Mouse (Mus musculus): ENCODE measurements around the gene Cubn. TPM values are rescaled to one million over a fixed set of nuclear protein-coding genes. Genes with fewer than 3 reads are reported as not detected.

The Cubn gene
- polyA plus RNA-seq, 1 experiment from 2014 or later = 0.05 TPM

GRCm38 (mm10) chr2:13479165-13479564 lies 12.4 kb downstream of the Cubn start:
- Histone ChIP-seq H3K4me1 (replicated peaks; ENCODE audit: control insufficient read depth, insufficient read depth) (no peaks in the 10 kb centered on the region), H3K36me3 (ENCODE audit: control insufficient read depth, insufficient read depth, low read length) (no peaks in the 10 kb centered on the region), H3K27ac (replicated peaks) (no peak overlapping the region), H3K27me3 (ENCODE audit: control insufficient read depth, insufficient read depth, low read length) (no peaks in the 10 kb centered on the region), H3K9me3 (ENCODE audit: control insufficient read depth, low read length) (no peaks in the 10 kb centered on the region), H3K4me2 (replicated peaks; ENCODE audit: low read depth) (no peak overlapping the region), H3K9ac (ENCODE audit: low read length) (no peak overlapping the region), H3K4me3 (ENCODE audit: low read depth, low read length) (no peak overlapping the region)
- TF ChIP-seq CTCF (IDR thresholded peaks at IDR 0.05; ENCODE audit: low read depth) (no peak), EP300 (optimal IDR thresholded peaks at IDR 0.05) (no peak)
- DNase-seq (ENCODE audit: low spot score) (no peak), ATAC-seq (ENCODE audit: low FRiP score, low TSS enrichment) (no peak)
- 59% methylated on average over 7 of the region's 7 CpGs for WGBS

GRCm38 (mm10) chr2:13470108-13470507 lies 21.5 kb downstream of the Cubn start:
- Histone ChIP-seq H3K9ac (ENCODE audit: low read length) (no peak overlapping the region), H3K9me3 (ENCODE audit: control insufficient read depth, low read length) (no peaks in the 10 kb centered on the region), H3K4me2 (replicated peaks; ENCODE audit: low read depth) (no peak overlapping the region), H3K4me3 (ENCODE audit: low read depth, low read length) (no peak overlapping the region), H3K36me3 (ENCODE audit: control insufficient read depth, insufficient read depth, low read length) (no peaks in the 10 kb centered on the region), H3K4me1 (replicated peaks; ENCODE audit: control insufficient read depth, insufficient read depth) (no peaks in the 10 kb centered on the region), H3K27ac (replicated peaks) (no peak overlapping the region), H3K27me3 (ENCODE audit: control insufficient read depth, insufficient read depth, low read length) (no peaks in the 10 kb centered on the region)
- TF ChIP-seq EP300 (optimal IDR thresholded peaks at IDR 0.05) (no peak), CTCF (IDR thresholded peaks at IDR 0.05; ENCODE audit: low read depth) (no peak)
- ATAC-seq (ENCODE audit: low FRiP score, low TSS enrichment) (no peak), DNase-seq (ENCODE audit: low spot score) (no peak)
- 85% methylated on average over 3 of the region's 3 CpGs for WGBS

- no peaks in the 10 kb centered on the region for H3K9me3 ChIP-seq (ENCODE audit: control insufficient read depth, low read length)
- TF ChIP-seq CTCF (IDR thresholded peaks at IDR 0.05; ENCODE audit: low read depth) (no peak), EP300 (optimal IDR thresholded peaks at IDR 0.05) (no peak)
- no peak overlapping the region for H3K4me3 ChIP-seq (ENCODE audit: low read depth, low read length)
- 81% methylated on average over 4 of the region's 4 CpGs for WGBS
- no peaks in the 10 kb centered on the region for H3K36me3 ChIP-seq (ENCODE audit: control insufficient read depth, insufficient read depth, low read length)
- DNase-seq (ENCODE audit: low spot score) = no peak
- H3K27ac ChIP-seq (replicated peaks) = no peak overlapping the region
- H3K4me2 ChIP-seq (replicated peaks; ENCODE audit: low read depth) = no peak overlapping the region
- no peaks in the 10 kb centered on the region for H3K4me1 ChIP-seq (replicated peaks; ENCODE audit: control insufficient read depth, insufficient read depth)
- no peak overlapping the region for H3K9ac ChIP-seq (ENCODE audit: low read length)
- no peak for ATAC-seq (ENCODE audit: low FRiP score, low TSS enrichment)
- H3K27me3 ChIP-seq (ENCODE audit: control insufficient read depth, insufficient read depth, low read length) = no peaks in the 10 kb centered on the region
Observed at GRCm38 (mm10) chr2:13469641-13470040, 22.0 kb downstream of the Cubn start.

GRCm38 (mm10) chr2:13466685-13467084 lies 24.9 kb downstream of the Cubn start:
- no peak overlapping the region for H3K27ac ChIP-seq (replicated peaks)
- DNase-seq (ENCODE audit: low spot score) (no peak), ATAC-seq (ENCODE audit: low FRiP score, low TSS enrichment) (no peak)
- no peaks in the 10 kb centered on the region for H3K36me3 ChIP-seq (ENCODE audit: control insufficient read depth, insufficient read depth, low read length)
- H3K4me2 ChIP-seq (replicated peaks; ENCODE audit: low read depth) = no peak overlapping the region
- no peak overlapping the region for H3K4me3 ChIP-seq (ENCODE audit: low read depth, low read length)
- no peaks in the 10 kb centered on the region for H3K27me3 ChIP-seq (ENCODE audit: control insufficient read depth, insufficient read depth, low read length)
- H3K9me3 ChIP-seq (ENCODE audit: control insufficient read depth, low read length) = no peaks in the 10 kb centered on the region
- H3K4me1 ChIP-seq (replicated peaks; ENCODE audit: control insufficient read depth, insufficient read depth) = no peaks in the 10 kb centered on the region
- H3K9ac ChIP-seq (ENCODE audit: low read length) = no peak overlapping the region
- no peak for TF ChIP-seq EP300 (optimal IDR thresholded peaks at IDR 0.05)
- TF ChIP-seq CTCF (IDR thresholded peaks at IDR 0.05; ENCODE audit: low read depth) = no peak
- WGBS = 81% methylated on average over 3 of the region's 3 CpGs

GRCm38 (mm10) chr2:13458088-13458487 lies 33.5 kb downstream of the Cubn start:
- H3K4me3 ChIP-seq (ENCODE audit: low read depth, low read length) = no peak overlapping the region
- no peaks in the 10 kb centered on the region for H3K9me3 ChIP-seq (ENCODE audit: control insufficient read depth, low read length)
- no peak for DNase-seq (ENCODE audit: low spot score)
- no peak overlapping the region for H3K4me2 ChIP-seq (replicated peaks; ENCODE audit: low read depth)
- H3K4me1 ChIP-seq (replicated peaks; ENCODE audit: control insufficient read depth, insufficient read depth) = no peaks in the 10 kb centered on the region
- ATAC-seq (ENCODE audit: low FRiP score, low TSS enrichment) = no peak
- no peak overlapping the region for H3K9ac ChIP-seq (ENCODE audit: low read length)
- no peak overlapping the region for H3K27ac ChIP-seq (replicated peaks)
- no peak for TF ChIP-seq CTCF (IDR thresholded peaks at IDR 0.05; ENCODE audit: low read depth)
- no peak for TF ChIP-seq EP300 (optimal IDR thresholded peaks at IDR 0.05)
- 75% methylated on average over 2 of the region's 2 CpGs for WGBS
- no peaks in the 10 kb centered on the region for H3K27me3 ChIP-seq (ENCODE audit: control insufficient read depth, insufficient read depth, low read length)
- no peaks in the 10 kb centered on the region for H3K36me3 ChIP-seq (ENCODE audit: control insufficient read depth, insufficient read depth, low read length)

- H3K4me2 ChIP-seq (replicated peaks; ENCODE audit: low read depth) = no peak overlapping the region
Observed at GRCm38 (mm10) chr2:13456821-13457220, 34.8 kb downstream of the Cubn start.

More at GRCm38 (mm10) chr2:13456821-13457220, 34.8 kb downstream of the Cubn start:
- ATAC-seq (ENCODE audit: low FRiP score, low TSS enrichment) = no peak
- H3K9ac ChIP-seq (ENCODE audit: low read length) = no peak overlapping the region
- WGBS = 61% methylated on average over 1 of the region's 1 CpGs
- no peaks in the 10 kb centered on the region for H3K9me3 ChIP-seq (ENCODE audit: control insufficient read depth, low read length)
- H3K36me3 ChIP-seq (ENCODE audit: control insufficient read depth, insufficient read depth, low read length) = no peaks in the 10 kb centered on the region
- TF ChIP-seq CTCF (IDR thresholded peaks at IDR 0.05; ENCODE audit: low read depth) = no peak
- no peak for TF ChIP-seq EP300 (optimal IDR thresholded peaks at IDR 0.05)
- H3K27ac ChIP-seq (replicated peaks) = no peak overlapping the region
- no peak for DNase-seq (ENCODE audit: low spot score)
- H3K4me3 ChIP-seq (ENCODE audit: low read depth, low read length) = no peak overlapping the region
- H3K27me3 ChIP-seq (ENCODE audit: control insufficient read depth, insufficient read depth, low read length) = no peaks in the 10 kb centered on the region
- H3K4me1 ChIP-seq (replicated peaks; ENCODE audit: control insufficient read depth, insufficient read depth) = no peaks in the 10 kb centered on the region
